Mouse (Mus musculus) MEL (cell line): Measurements from ENCODE around the gene Spata32. TPM values are rescaled to one million over a fixed set of nuclear protein-coding genes. Genes with fewer than 3 reads are reported as not detected.

Source experiments
- CTCF ChIP-seq, 3 experiments: IDR thresholded peaks in 2 of 3; conservative IDR thresholded peaks in 1 of 3; 2 replicates each; pipeline ENCODE4 v1.5.1; 2011 to 2012; ENCODE audit warnings: low read length in 3 of 3, low read depth in 2 of 3, mild to moderate bottlenecking in 2 of 3, improper control_type of control experiment in 1 of 3, inconsistent platforms in 1 of 3, mixed read lengths in 1 of 3, moderate library complexity in 1 of 3; ENCODE audit not compliant: control insufficient read depth in 1 of 3, insufficient read depth in 1 of 3, poor library complexity in 1 of 3, severe bottlenecking in 1 of 3
- MAFK ChIP-seq: IDR thresholded peaks from 2 replicates; pipeline ENCODE4 v1.6.1; 2011; ENCODE audit warnings: low read depth, mild to moderate bottlenecking, low read length, improper control_type of control experiment, borderline replicate concordance
- MAX ChIP-seq: IDR thresholded peaks from 2 replicates; pipeline ENCODE4 v1.6.1; 2011; ENCODE audit warnings: low read length, improper control_type of control experiment
- MAZ ChIP-seq: IDR thresholded peaks from 2 replicates; pipeline ENCODE4 v1.6.1; 2012; ENCODE audit warnings: low read depth, mild to moderate bottlenecking, inconsistent platforms, low read length, improper control_type of control experiment
- MYC ChIP-seq: IDR thresholded peaks from 2 replicates; pipeline ENCODE4 v1.6.1; 2011; ENCODE audit warnings: low read depth, mild to moderate bottlenecking, low read length, improper control_type of control experiment, moderate library complexity
- RCOR1 ChIP-seq: IDR thresholded peaks from 2 replicates; pipeline ENCODE4 v1.6.1; 2012; ENCODE audit warnings: low read depth, mild to moderate bottlenecking, inconsistent platforms, low read length, improper control_type of control experiment
- SIN3A ChIP-seq: IDR thresholded peaks from 2 replicates; pipeline ENCODE4 v1.6.1; 2012; ENCODE audit warnings: low read length, improper control_type of control experiment, inconsistent platforms
- TBP ChIP-seq: IDR thresholded peaks from 2 replicates; pipeline ENCODE4 v1.8.0; 2011; ENCODE audit warnings: low read depth, low read length, improper control_type of control experiment
- TCF12 ChIP-seq: IDR thresholded peaks from 2 replicates; pipeline ENCODE4 v1.6.1; 2014; ENCODE audit warnings: low read depth, mild to moderate bottlenecking, inconsistent platforms, low read length, improper control_type of control experiment, moderate library complexity
- USF2 ChIP-seq, 2 experiments: IDR thresholded peaks; 2 replicates each; pipeline ENCODE4 v1.6.1; 2011 to 2012; ENCODE audit warnings: improper control_type of control experiment in 2 of 2, low read length in 2 of 2, borderline replicate concordance in 1 of 2, inconsistent platforms in 1 of 2, low read depth in 1 of 2, mild to moderate bottlenecking in 1 of 2; ENCODE audit not compliant: insufficient read depth in 1 of 2
- ZMIZ1 ChIP-seq: IDR thresholded peaks from 2 replicates; pipeline ENCODE4 v1.6.1; 2012; ENCODE audit warnings: low read depth, mild to moderate bottlenecking, inconsistent platforms, low read length, improper control_type of control experiment, moderate library complexity
- polyA plus RNA-seq, 2 experiments: library from polyadenylated mRNA; stranded (reverse) in 1 of 2; unstranded in 1 of 2; fragments of >175 nt in 1 of 2; fragments of >200 nt in 1 of 2; gene quantifications; 2 replicates each; pipeline versions ENCODE4 v1.2.1 to v1.2.4; 2012; ENCODE audit warnings: low replicate concordance in 2 of 2, low read depth in 1 of 2; ENCODE audit not compliant: insufficient read length in 2 of 2, insufficient read depth in 1 of 2, missing spikeins in 1 of 2
- total RNA-seq: library from RNA; depleted of rRNA; stranded (reverse); fragments of 300-350 nt; gene quantifications from 2 replicates; pipeline ENCODE4 v1.2.3, GENCODE M21; 2012; rRNA removed

Gene Spata32
- total and polyA plus RNA-seq, 3 experiments = not detected

DNA sequence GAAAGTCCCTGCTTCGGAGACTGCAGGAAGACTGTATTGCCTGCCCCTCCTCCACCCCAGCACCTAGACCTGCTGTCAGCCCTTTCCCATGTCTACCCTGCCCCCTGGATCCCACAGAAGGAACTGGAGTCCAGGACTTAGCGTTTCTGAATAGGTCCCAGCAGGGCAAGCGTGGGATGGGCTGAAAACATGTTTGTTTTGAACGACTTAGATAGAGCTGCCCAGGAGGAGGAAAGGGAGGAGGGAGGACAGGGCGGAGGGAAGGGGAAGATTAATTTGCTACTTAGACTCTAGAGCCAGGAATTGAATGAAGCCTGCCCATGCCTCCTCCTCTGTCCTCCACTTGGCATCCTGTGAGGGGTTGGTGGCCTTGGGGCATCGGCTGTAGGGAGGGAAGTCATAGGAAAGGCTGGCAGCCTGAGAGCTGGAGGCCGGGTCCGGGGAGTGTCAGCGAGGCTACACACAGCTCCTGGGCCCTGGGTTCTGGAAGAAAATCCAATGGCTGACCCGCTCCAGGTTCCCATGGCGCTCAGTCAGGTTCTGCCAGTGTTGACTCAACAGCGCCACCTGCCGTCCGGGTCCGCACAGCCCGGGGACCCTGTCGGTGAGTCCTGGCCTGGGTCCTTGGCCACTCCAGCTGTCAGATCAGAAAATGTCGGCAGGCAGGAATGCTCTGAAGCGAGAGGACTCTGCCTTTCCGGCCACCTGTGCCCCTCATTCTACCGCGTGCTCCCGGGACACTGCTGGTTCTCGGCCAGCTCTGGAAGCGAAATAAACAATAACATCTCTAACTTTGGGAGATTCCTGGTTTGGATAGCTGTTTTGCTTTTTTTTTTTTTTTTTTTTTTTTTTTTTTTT, 59.4 kb downstream of the Spata32 start (continued):
- TF ChIP-seq TCF12 (no peak), RCOR1 (peak; percentile 2; the same call in 1 of the 2 replicates), SIN3A (peak; percentile 75; the same call in 1 of the 2 replicates), TBP (peak; percentile 43; the same call in 1 of the 2 replicates), MYC (no peak), ZMIZ1 (no peak), MAZ (0 out of 2 replicates have a peak, but pooled peaks have one; percentile 34), USF2 (IDR thresholded peaks at IDR 0.05; ENCODE audit: borderline replicate concordance in 1 of 2, insufficient read depth in 1 of 2, low read depth in 1 of 2, low read length in 2 of 2) (no peak), CTCF (IDR thresholded peaks at IDR 0.05 in 2 of 3, conservative IDR thresholded peaks at IDR 0.05 in 1 of 3; ENCODE audit: control insufficient read depth in 1 of 3, insufficient read depth in 1 of 3, low read depth in 2 of 3, low read length in 3 of 3, poor library complexity in 1 of 3, severe bottlenecking in 1 of 3) (peak; percentile 85 to 100 (median 98)), MAX (peak; percentile 47; the same call in 1 of the 2 replicates), MAFK (no peak)

Other genes starting within 250 kb of the Spata32 start
- 70.5 and 85.1 TPM in 2 replicates for gene Nmt1, start 190.2 kb downstream of the Spata32 start, total RNA-seq
- 100 to 1,000 TPM in 1 of 2 experiments, 10 to 100 TPM in 1; 29.8 to 147 TPM for gene Nmt1, start 190.2 kb downstream of the Spata32 start, polyA plus RNA-seq
- 15.6 and 16.2 TPM in 2 replicates for gene Dcakd, start 190.1 kb downstream of the Spata32 start, total RNA-seq
- 100 to 1,000 TPM in 1 of 2 experiments, 10 to 100 TPM in 1; 82.3 to 112 TPM for gene Dcakd, start 190.1 kb downstream of the Spata32 start, polyA plus RNA-seq
- gene Plcd3, start 116.8 kb downstream of the Spata32 start, total RNA-seq = 1.7 and 2.0 TPM in 2 replicates
- gene Plcd3, start 116.8 kb downstream of the Spata32 start, polyA plus RNA-seq = 1 to 10 TPM in 1 of 2 experiments, not detected in 1; 2.6 TPM
- 15.2 and 16.6 TPM in 2 replicates for gene Acbd4, start 116.8 kb downstream of the Spata32 start, total RNA-seq
- 10 to 100 TPM in 1 of 2 experiments, not detected in 1; 18.3 TPM for gene Acbd4, start 116.8 kb downstream of the Spata32 start, polyA plus RNA-seq
- gene Hexim1, start 102.2 kb downstream of the Spata32 start, total RNA-seq = 17.3 and 18.4 TPM in 2 replicates
- 10 to 100 TPM in 1 of 2 experiments, not detected in 1; 25.4 TPM for gene Hexim1, start 102.2 kb downstream of the Spata32 start, polyA plus RNA-seq
- gene Hexim2, start 86.0 kb downstream of the Spata32 start, total RNA-seq = 12.3 and 17.2 TPM in 2 replicates
- gene Hexim2, start 86.0 kb downstream of the Spata32 start, polyA plus RNA-seq = 10 to 100 TPM in 1 of 2 experiments, not detected in 1; 12.5 TPM
- gene Fmnl1, start 47.3 kb downstream of the Spata32 start, total RNA-seq = 1.4 and 1.7 TPM in 2 replicates
- gene Fmnl1, start 47.3 kb downstream of the Spata32 start, polyA plus RNA-seq = 10 to 100 TPM in 1 of 2 experiments, not detected in 1; 17.2 TPM
- not detected in 2 replicates for gene 1700023F06Rik, start 9.9 kb downstream of the Spata32 start, total RNA-seq
- not detected for gene 1700023F06Rik, start 9.9 kb downstream of the Spata32 start, polyA plus RNA-seq
- gene Map3k14, start 49.0 kb upstream of the Spata32 start, total RNA-seq = 0.36 and 0.39 TPM in 2 replicates
- under 1 TPM in 1 of 2 experiments, not detected in 1; 0.99 TPM for gene Map3k14, start 49.0 kb upstream of the Spata32 start, polyA plus RNA-seq
- gene Arhgap27, start 145.3 kb upstream of the Spata32 start, total RNA-seq = 6.3 TPM in 2 replicates
- 10 to 100 TPM in 1 of 2 experiments, not detected in 1; 15.0 TPM for gene Arhgap27, start 145.3 kb upstream of the Spata32 start, polyA plus RNA-seq
- 3.4 and 4.0 TPM in 2 replicates for gene Plekhm1, start 194.3 kb upstream of the Spata32 start, total RNA-seq
- 10 to 100 TPM in 1 of 2 experiments, not detected in 1; 10.0 TPM for gene Plekhm1, start 194.3 kb upstream of the Spata32 start, polyA plus RNA-seq